Mouse (Mus musculus) R1 (cell line): Measurements from ENCODE around the gene Th.

Experiments
- DNase-seq: peaks from one replicate; pipeline ENCODE4 v3.0.0-alpha.2; 2018; ENCODE audit warnings: low read depth, low spot score

Th gene

GRCm38 (mm10) chr7:142901774-142902173 is 29.2 kb downstream of the Th start:
- DNase-seq = no peak

GRCm38 (mm10) chr7:142899872-142900271 is 31.1 kb downstream of the Th start:
- DNase-seq = no peak

GRCm38 (mm10) chr7:142897471-142897870 is 33.5 kb downstream of the Th start:
- no peak for DNase-seq

GRCm38 (mm10) chr7:142895901-142896665 is 34.8 kb downstream of the Th start:
- DNase-seq = no peak

GRCm38 (mm10) chr7:142895223-142895840 is 35.6 kb downstream of the Th start:
- no peak for DNase-seq

- DNase-seq = peak; percentile 89
These were observed 36.3 kb downstream of the Th start for GRCm38 (mm10) chr7:142894669-142895068.

GRCm38 (mm10) chr7:142893721-142894639 is 36.9 kb downstream of the Th start:
- DNase-seq = no peak

- DNase-seq = no peak
These were observed 37.6 kb downstream of the Th start for GRCm38 (mm10) chr7:142893296-142893695.

GRCm38 (mm10) chr7:142869419-142870163 is 61.3 kb downstream of the Th start:
- DNase-seq = no peak

GRCm38 (mm10) chr7:142850681-142851080 is 80.2 kb downstream of the Th start:
- peak; percentile 66 for DNase-seq
